Mouse (Mus musculus) cerebellum, adult 9-10 months (tissue): ENCODE measurements at regions not wholly inside any gene's neighbourhood (a gene's known extent, or its start where the extent isn't known, plus 50 kb on each side); places are given as distances from the start of the nearest gene placed in this dataset.

Source experiments
- DNase-seq: peaks from one replicate; pipeline ENCODE4 v3.0.0; 2022

- DNase-seq = no peak
Observed at GRCm38 (mm10) chr3:34377329-34377728, 272.9 kb upstream of the Sox2 start.

GRCm38 (mm10) chr3:34371418-34371817 is 278.8 kb upstream of the Sox2 start:
- DNase-seq = no peak

- DNase-seq = no peak
Observed at GRCm38 (mm10) chr3:34338100-34338499, 257.0 kb upstream of the Dnajc19 start.

GRCm38 (mm10) chr3:34333555-34333954 is 252.4 kb upstream of the Dnajc19 start:
- no peak for DNase-seq

GRCm38 (mm10) chr3:34331889-34332276 is 250.8 kb upstream of the Dnajc19 start:
- DNase-seq = no peak

GRCm38 (mm10) chr3:34330970-34331888 is 250.1 kb upstream of the Dnajc19 start:
- DNase-seq = peak; percentile 19

GRCm38 (mm10) chr3:34328865-34329264 is 247.7 kb upstream of the Dnajc19 start:
- DNase-seq = peak; percentile 27

GRCm38 (mm10) chr3:34325669-34326068 is 244.5 kb upstream of the Dnajc19 start:
- no peak for DNase-seq

- DNase-seq = no peak
Observed at GRCm38 (mm10) chr3:34322527-34323210, 241.5 kb upstream of the Dnajc19 start.

- DNase-seq = no peak
Observed at GRCm38 (mm10) chr3:34314798-34315197, 233.7 kb upstream of the Dnajc19 start.

- no peak for DNase-seq
Observed at GRCm38 (mm10) chr3:34314393-34314792, 233.3 kb upstream of the Dnajc19 start.

- DNase-seq = no peak
Observed at GRCm38 (mm10) chr3:34311944-34312343, 230.8 kb upstream of the Dnajc19 start.

- DNase-seq = no peak
Observed at GRCm38 (mm10) chr3:34299637-34300036, 218.5 kb upstream of the Dnajc19 start.

GRCm38 (mm10) chr3:34287836-34288235 is 206.7 kb upstream of the Dnajc19 start:
- peak; percentile 4 for DNase-seq

- no peak for DNase-seq
Observed at GRCm38 (mm10) chr3:34270154-34270553, 189.0 kb upstream of the Dnajc19 start.

GRCm38 (mm10) chr3:34266462-34266861 is 185.3 kb upstream of the Dnajc19 start:
- DNase-seq = no peak

- DNase-seq = no peak
Observed at GRCm38 (mm10) chr3:34264811-34265210, 183.7 kb upstream of the Dnajc19 start.

GRCm38 (mm10) chr3:34252730-34253337 is 171.7 kb upstream of the Dnajc19 start:
- no peak for DNase-seq

GRCm38 (mm10) chr3:34242126-34242525 is 161.0 kb upstream of the Dnajc19 start:
- no peak for DNase-seq

GRCm38 (mm10) chr3:34239978-34240377 is 158.9 kb upstream of the Dnajc19 start:
- no peak for DNase-seq

- DNase-seq = no peak
Observed at GRCm38 (mm10) chr3:34234391-34234790, 153.3 kb upstream of the Dnajc19 start.

GRCm38 (mm10) chr3:34232329-34233250 is 151.5 kb upstream of the Dnajc19 start:
- no peak for DNase-seq
